Mouse (Mus musculus) cerebellum, adult (tissue): Measurements from ENCODE around the gene Nutm1.

ENCODE experiments used
- ATAC-seq: cut with Nextera tagmentation; 2 replicates; pipeline ENCODE4 v1.9.2; 2017; ENCODE audit warnings: mild to moderate bottlenecking, moderate library complexity, mixed read lengths; ENCODE audit not compliant: insufficient number of reproducible peaks, low FRiP score, low TSS enrichment

The Nutm1 gene

DNA sequence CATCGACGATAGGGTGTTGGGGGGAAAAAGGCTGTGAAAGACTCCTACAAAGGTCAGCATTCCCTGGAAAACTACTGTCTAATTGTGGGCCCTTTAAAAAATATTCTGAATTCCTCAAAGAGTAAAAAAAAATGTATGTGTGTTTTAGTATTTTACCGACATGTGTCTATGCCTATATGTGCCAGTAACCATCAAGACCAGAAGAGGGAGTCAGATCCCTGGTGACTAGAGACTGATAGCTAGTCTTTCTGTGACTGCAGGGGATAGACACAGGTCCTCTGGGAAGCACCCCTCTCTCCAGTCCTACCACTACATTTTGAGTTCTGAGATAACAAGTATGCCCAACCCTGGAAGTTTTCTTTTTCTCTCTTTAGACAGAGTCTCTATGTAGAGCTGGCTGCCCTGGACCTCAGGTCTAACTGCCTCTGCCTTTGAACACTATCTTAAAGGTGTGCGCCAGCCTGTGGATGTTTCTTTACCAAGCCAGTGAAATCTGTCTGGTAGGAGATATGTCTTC, 3.7 kb upstream of the Nutm1 start:
- ATAC-seq, result no peak

DNA sequence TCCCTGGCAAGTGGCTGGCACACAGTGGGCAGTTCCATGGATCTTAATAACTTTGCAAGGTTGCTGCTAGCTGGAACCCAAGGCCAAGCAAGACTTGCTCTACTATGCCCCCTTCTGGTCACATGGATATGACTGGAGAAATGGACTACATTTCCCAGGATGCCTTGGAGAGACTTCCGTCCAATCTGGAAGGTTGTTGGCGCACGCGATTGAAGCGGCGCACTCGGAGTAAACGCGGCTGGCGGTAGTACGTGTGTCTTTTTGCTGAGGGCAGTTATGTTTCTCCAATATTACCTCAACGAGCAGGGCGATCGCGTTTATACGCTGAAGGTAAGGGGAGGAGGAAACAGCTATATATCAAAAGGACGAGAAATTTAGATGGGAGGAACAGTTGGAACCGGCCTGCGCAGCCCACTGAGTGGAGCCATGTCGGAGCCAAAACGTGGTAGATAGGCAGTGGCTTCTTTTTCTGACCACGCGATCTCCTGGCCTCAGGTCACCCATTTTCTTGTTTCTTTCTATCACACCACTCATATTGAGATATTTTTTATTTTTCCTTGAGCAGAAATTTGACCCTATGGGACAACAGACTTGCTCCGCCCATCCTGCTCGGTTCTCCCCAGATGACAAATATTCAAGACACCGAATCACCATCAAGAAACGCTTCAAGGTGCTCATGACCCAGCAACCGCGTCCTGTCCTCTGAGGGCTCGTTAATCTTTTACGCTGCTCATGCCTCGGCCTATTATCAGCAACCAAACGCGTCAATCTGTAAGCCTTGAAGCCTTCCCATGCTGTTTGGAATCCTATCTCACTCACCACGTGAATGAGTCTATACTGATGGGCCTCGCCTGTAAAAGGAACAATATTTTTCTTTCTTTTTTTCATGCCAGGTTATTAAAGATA, 2.9 kb upstream of the Nutm1 start, which contains the start of gene Nop10:
TSS of gene Nop10 (plus strand) at position 179 of the 906 bp plus-strand sequence.
- peak; percentile 78 for ATAC-seq

GRCm38 (mm10) chr2:112254675-112255515, 4.2 kb downstream of the Nutm1 start:
- no peak for ATAC-seq

DNA sequence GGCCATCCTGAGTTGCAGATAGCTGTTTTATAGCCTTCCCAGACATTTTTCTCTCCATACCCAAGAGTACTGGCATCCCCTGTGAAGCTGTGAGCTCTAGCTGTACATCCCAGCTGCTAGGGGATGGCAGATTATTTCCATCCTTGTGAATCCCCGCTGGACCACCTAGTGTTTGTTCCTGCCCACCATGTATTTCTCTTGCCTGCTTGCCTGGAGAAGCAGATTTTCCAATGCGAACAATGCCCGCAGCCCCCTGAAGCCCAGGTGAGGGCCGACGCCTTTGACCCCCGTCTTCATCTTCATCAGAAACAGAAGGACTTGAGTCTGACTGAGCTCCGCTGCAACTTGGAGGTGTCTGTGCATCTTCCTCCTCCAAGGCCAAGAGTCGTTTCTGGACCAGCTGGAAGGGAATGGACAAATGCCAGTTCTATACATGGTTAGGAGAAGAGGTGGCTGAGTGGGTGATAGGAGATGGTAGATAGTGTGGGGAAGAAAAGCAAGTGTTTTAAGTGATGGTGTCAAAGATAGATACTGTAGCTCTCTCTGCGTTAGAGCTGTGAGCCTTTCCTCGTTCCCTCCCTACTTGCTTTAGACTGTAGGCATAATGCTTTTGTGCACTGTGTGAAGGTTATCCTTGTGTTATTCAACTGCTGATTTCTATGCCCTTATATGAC, 9.2 kb downstream of the Nutm1 start:
- ATAC-seq, result no peak

DNA sequence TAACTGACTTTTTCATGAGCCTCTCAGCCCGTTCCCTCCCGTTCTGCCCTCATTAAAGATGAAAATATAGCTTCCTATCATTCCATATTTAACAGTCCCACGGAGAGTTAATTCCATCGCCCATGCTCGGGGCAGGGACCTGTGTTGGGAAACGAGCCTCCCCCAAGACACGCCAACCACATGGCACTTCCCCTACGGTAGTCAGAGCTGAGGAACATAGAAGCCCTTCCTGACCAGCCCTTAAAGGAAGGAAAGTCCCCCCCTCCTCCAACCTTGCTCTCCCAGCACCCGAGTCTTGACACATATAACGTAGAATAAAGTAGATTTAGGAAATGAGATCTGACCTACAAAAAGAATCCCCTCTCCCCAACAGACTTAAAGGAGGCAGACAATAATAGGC, 11.8 kb downstream of the Nutm1 start:
- no peak for ATAC-seq

DNA sequence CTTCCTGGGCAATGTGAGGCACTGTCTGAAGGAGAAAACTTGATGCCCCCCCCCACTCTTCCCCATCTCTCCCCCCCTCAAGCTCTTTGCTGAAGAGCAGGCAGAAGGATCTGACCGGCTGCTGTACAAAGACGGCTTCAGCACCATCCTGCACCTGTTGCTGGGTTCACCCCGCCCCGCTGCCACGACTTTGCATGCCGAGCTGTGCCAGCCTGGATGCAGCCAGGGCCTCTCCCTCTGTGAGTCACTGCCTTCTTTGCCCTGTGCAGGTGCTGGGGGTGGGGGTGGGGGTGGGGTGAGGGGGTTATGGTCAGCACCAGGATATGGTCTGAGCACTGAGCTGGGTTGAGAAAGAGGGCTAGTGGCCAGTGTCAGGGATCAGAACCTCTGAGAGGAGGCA, 12.9 kb downstream of the Nutm1 start:
- no peak for ATAC-seq

GRCm38 (mm10) chr2:112245307-112245706, 13.8 kb downstream of the Nutm1 start:
- ATAC-seq, result no peak

GRCm38 (mm10) chr2:112241787-112242186, 17.3 kb downstream of the Nutm1 start:
- ATAC-seq, result no peak

DNA sequence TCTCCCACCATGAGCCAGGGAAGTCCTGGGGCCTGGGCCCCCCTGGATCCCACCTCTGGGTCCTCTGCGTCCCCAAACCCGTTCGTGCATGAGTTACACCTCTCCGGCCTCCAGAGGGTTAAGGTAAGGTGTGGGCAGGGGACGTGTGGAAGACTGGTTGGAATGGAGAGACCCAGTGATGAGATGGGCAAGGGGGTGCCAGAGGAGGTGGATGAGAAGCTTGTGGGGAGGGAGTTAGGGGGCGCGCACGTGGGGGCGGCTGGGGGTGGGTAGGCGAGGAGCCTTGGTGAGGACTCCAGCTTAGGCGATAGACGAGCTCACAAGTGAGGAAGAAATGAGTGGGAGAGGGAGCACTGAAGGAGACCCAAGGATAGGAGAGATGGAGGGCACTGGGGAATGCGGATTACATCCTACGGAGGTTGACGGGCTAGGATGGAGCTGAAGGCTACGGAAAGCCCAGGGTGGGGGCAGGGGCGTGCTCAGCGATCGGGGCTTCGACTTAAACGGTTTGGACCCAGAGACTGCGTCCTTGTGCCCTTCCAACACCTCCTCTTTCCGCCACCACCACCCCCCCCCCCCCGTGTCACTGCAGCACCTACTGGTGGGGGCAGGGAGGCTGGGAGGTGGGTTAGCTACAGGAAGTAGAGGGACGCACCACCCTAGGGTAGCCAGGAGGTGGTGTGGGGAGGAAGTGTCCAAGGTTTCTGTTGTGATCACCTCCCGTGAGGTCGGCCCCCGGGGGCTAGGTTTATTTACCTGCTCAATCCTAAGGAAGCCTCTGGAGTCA, 19.0 kb downstream of the Nutm1 start:
- ATAC-seq, result peak; percentile 27

GRCm38 (mm10) chr2:112239212-112239934, 19.7 kb downstream of the Nutm1 start, which contains the start of gene Lpcat4:
Gene Lpcat4 (plus strand): TSS chr2:112239468.
- peak; percentile 83 for ATAC-seq

DNA sequence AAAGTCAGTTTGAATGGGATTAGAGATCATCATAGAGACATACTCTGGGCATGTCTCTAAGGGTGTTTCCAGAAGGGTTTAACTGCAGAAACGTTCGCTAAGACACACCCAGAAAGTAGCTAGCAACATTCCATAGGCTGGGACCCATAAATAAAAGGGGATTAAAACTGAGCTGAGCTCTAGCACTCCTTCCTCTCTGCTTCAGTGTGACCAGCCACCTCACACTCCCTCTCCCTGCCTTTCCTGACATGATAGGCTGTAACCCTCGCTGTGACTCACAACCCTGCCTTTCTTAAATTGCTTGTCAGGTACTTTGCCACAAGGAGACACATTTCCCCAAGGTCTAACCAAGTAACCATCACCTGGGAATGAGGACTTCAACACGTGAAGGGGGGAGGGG, 21.1 kb downstream of the Nutm1 start:
- ATAC-seq, result no peak

GRCm38 (mm10) chr2:112236620-112237019, 22.5 kb downstream of the Nutm1 start:
- no peak for ATAC-seq

DNA sequence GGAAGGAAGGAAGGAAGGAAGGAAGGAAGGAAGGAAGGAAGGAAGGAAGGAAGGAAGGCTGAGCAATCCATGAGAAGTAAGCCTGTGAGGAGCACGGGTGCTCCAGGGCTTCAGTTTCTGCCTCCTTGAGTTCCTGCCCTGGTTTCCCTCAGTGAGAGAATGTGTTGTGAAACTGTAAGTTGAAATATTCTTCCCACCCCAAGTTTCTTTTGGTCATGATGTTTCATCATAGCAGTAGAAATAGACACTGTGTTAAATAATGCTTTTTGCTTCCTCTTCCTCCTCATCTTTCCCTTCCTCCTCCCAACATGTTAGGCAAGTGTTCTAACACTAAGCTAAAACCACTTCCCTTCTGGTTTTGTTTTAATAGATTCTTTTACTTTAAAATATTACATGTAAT, 26.5 kb downstream of the Nutm1 start:
- no peak for ATAC-seq

DNA sequence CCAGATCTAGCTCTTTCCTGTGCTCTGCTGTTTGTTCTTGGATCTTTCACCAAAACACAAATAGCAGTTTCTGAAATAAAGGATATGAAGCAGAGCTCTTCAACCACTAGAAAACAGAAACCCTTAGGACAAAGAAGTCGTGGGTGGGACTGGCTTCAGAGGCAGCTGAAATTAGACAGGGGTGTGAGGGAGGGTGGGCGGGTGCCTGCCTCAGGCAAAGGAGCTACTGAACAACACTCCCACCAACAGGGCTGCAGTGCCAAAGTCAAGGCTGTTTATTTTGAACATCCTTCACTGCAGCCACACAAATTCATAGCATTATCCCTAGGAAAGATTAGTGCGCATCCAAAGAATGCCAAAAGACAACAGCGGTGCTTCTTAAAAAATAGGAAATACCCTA, 34.7 kb downstream of the Nutm1 start:
- no peak for ATAC-seq

DNA sequence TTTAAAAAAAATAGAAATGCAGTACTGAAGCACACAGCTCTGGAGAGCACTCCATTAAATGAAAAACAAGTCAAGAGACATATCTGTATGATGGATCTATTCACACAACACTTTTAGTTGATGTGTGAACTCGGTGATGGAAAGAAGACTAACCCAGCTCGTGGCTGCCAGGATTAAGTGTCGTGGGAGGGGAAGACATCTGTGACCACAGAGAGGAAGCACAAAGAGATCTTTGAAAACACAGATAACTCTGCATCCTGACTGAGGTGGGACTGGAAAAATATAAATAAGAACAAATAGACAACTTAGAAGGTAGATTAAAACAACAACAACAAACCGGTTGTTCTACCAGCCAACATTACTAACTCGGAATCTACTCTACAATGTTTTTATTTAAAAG, 36.5 kb downstream of the Nutm1 start:
- no peak for ATAC-seq

DNA sequence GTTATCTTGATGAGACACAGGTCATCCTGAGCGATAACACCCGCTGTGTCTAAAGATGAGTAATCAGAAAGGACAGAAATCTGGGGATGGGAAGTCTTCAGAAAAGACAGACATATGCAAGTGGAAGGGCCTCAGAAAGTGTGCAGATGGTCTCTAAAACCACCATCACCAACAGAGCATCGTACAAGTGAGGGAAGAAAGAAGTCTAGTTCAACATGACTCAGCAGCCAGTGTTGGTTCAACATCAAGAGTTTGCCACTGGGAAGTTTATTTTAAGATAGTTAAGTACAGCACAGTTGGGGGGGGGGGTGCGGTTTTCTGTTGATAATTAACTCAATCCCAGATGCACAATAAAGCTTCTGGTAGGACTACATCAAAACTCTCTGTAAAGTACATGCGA, 38.2 kb downstream of the Nutm1 start:
- ATAC-seq, result no peak

GRCm38 (mm10) chr2:112217614-112218013, 41.5 kb downstream of the Nutm1 start:
- no peak for ATAC-seq

- peak; percentile 58; the same call in 1 of the 2 replicates for ATAC-seq
Measured at GRCm38 (mm10) chr2:112215977-112216376, 43.1 kb downstream of the Nutm1 start.

- no peak for ATAC-seq
Measured at GRCm38 (mm10) chr2:112210699-112211098, 48.4 kb downstream of the Nutm1 start.
